Mouse (Mus musculus) CD4-positive, CD25-positive, alpha-beta regulatory T cell (primary cell): Measurements from ENCODE around the gene Id2. TPM values are rescaled to one million over a fixed set of nuclear protein-coding genes. Genes with fewer than 3 reads are reported as not detected.

Experiments
- polyA plus RNA-seq: library from polyadenylated mRNA; unstranded; fragments of 100-300 nt; shearing (Covaris generic); gene quantifications from one replicate; pipeline ENCODE4 v1.2.1, GENCODE M21; 2017

Gene Id2
- polyA plus RNA-seq, result 85.4 TPM

DNA sequence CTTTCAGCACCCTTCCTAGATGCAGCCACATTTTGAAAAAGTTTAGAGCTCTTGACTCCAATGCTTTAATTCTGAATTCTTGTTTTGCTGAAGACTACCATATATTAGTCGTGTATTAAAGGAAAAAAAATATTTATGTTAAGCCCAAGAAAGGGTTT lies at the start of gene Id2:
TSS of gene Id2 (minus strand) at position 89 of the 158 bp plus-strand sequence.

Other genes starting within 250 kb of the Id2 start
- 34.9 TPM for gene Kidins220, start 122.2 kb downstream of the Id2 start, polyA plus RNA-seq